Mouse (Mus musculus) hindlimb bud, embryonic 11.5 days (tissue): ENCODE measurements around the gene Adam12.

Experiments used
- DNase-seq: peaks from one replicate; pipeline ENCODE4 v3.0.0-alpha.2; 2012; ENCODE audit warnings: low read depth, low spot score; ENCODE audit errors: extremely low spot score

Gene Adam12

GRCm38 (mm10) chr7:134150305-134150704, 81.6 kb downstream of the Adam12 start:
- no peak for DNase-seq

GRCm38 (mm10) chr7:134149351-134149750, 82.6 kb downstream of the Adam12 start:
- no peak for DNase-seq

DNA sequence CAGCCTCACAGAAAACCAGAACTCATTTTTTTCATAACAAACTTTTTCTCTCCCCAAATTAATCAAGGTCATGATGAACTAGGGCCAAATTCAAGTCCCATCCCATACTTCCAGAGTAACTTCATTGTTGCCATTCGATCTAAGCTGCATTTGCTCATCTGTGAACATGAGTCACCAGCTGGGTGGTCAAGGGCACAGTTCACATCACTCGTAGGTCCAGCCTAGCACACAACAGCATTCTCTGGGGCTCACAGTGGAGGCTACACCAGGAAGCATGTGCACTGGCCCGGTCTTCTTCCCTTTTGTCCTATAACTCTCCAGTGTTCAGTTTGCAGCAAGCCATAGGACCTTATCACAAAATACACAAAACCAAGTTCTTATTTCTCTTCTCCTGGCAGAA, 84.4 kb downstream of the Adam12 start:
- no peak for DNase-seq

GRCm38 (mm10) chr7:134146821-134147220, 85.1 kb downstream of the Adam12 start:
- DNase-seq, result no peak

DNA sequence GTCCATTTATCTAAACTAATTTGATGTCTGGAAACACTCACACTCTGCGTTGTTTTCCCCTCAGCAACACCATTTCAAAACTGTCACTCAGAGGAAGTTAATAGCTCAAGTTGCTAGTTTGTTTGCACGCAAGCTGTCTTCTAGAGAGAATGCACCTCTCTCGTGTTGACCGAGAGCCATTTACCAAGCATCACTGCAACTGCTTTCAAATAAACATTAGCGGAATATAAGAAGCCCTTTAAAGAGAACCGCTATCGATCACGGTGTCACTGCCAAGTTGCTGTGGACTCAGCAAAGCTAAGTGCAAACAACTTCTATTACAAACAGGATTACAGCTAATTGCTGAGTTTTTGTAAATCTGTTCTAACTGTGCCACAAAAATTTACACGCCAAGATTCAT, 87.8 kb downstream of the Adam12 start:
- no peak for DNase-seq

DNA sequence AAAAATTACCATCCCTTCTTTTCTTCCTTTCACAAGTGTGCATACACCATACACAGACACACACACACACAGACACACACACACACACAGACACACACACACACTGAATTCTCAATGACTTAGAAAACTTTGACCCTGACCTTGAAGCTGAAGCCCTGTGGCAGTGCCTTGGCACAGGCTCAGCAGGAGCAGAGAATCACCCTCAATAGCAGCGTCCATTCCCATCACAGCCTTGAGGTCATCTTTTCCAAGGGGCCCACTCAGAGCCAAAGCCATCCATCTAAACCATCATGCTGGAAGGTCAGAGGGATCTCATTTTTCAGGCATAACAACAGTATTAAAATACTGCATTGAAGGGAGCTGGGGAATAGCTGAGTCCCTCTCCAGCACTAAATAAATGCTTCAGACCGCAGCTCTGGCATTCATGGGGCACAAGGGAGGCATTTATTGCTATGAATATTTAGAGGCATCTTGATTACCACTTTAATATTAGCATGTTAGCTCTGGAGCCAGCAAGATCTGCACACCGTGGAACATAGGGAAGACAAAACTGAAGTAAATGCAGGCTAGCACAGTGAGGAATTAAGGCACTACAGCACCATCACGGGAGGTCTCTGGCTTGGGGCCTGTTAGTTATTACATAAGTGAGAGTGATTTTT, 92.5 kb downstream of the Adam12 start:
- DNase-seq, result no peak

GRCm38 (mm10) chr7:134132323-134132722, 99.6 kb downstream of the Adam12 start:
- no peak for DNase-seq

- no peak for DNase-seq
Measured at GRCm38 (mm10) chr7:134128087-134128522, 103.8 kb downstream of the Adam12 start.

DNA sequence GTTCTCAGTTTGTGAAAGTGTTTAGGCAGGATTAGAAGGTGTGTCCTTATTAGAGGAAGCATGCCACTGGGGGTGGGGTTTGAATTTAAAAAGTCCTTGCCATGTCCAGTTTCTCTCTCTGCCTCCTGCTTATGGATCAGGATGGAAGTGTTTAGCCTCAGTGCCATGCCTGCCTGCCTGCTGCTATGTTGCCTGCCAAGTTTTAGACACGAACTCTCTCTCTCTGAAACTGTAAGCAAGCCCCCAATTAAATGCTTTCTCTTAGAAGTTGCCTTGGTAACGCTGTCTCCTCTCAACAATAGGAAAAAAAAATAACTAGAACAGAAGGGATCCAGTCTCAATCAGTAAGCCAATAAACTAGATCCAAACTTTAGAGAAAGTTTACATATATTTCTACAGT, 110.5 kb downstream of the Adam12 start:
- no peak for DNase-seq

GRCm38 (mm10) chr7:134115438-134115837, 116.5 kb downstream of the Adam12 start:
- DNase-seq, result no peak

DNA sequence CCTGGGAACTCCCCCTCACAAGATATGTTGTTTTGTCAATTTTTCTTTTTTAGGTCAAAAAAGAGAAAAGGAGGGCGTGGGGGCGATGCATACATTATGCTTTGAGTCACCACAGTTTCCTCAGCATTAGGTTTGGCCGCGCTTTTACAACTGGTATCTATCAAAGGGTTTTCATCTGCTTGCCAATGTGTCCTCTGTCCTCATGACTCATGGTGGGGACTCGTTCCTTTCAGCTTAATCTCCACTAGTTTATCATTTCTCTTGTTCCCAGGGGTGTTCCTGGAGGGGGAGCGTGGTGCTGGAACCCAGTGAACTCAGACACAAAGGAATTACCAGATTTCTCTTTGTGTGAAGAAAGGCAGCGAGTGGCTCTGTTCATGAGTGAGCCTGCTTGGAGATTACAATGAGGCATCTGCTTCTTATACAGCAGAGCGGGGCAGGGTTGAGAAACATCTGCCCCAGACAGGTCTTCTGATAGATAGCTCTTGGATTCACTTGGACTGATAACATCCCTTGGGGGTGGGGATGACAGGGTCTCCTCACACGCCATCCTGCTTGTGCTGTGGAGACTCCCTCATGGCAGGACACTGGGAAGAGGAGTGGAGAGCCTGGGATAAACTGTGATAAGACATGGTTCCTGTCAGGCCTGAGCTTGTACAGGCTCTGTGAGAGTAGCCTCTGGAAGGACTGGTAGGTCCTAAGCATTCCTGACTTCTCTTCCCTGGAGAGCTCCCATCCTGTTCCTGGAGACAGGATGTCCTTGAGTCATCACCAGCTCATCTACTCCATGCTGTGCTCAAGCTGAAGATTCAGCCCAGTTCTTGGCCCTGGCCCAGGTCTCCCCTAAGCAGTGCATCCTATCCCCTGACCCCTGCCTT, 117.4 kb downstream of the Adam12 start:
- DNase-seq, result no peak

DNA sequence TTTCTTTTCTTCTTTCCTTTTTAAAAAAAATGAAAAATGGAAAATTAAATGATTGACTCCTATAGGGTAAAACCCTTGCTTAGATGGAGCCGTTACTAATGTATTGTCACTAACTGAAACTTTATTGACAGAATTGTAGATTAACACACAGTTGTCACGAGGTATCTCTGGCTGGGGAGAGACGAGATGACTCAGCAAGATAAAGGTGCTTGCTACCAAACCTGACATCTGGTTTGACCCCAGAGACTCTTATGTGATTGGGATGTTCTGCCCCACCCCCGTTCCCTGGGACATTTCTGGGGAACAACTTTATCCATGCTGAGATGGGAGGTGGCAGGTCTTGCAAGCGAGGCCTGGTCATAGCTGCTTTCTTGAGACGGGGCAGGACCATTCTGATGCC, 118.1 kb downstream of the Adam12 start:
- no peak for DNase-seq

- DNase-seq, result no peak
Measured at GRCm38 (mm10) chr7:134110116-134110515, 121.8 kb downstream of the Adam12 start.

DNA sequence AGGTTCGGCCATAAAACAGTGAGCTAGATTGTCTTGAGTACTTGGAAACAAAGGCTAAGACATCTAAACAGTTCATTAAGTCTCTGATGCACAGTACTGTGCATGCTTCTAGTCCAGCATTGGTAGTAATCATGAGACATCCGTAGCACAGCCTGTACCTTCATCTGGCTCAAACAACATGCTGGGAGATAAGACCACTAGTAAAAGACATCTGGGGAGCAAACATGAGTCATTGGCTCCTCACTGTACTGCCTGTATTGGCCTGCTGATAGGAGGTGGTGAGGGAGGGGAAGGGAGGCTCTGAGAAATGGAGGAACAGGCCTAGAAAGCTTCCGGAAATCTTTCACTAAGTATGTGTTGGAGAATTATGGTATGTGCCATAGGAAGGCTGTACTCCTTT, 124.1 kb downstream of the Adam12 start:
- DNase-seq, result no peak

DNA sequence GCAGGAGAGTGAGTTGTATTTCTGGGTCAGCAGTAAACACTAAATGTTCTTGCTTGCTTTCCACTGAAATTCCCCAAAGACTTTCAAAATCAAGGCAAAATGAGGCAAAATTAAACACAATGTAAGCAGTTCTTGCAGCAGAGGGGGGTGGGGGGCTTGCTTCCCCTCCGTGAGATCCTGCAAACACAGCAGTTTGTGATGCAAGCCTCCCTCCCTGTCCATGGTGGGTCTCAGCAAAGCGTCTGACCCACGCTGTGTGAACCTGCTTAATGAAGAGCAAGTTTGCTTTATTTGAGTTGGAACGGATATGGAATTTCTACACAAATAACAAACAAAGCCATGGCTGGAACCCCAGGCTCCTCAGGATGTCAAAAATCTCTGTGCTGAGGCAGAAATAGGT, 132.9 kb downstream of the Adam12 start:
- no peak for DNase-seq

DNA sequence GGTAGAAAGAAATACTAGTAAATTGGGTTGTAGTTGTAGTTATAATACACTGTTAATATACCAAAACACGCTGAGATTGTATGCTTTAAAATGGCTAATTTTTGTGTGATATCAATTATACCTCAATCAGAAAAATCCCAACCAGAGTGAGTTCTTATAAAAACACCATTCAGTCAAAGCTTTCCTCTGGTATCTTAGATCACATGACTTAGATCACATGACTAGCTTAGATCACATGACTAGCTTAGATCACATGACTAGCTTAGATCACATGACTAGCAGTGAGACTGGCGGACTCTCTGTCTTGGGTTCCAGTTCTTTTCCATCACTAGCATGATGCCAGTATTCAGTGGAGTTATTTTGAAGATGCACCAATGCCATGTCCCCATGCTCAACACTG, 134.1 kb downstream of the Adam12 start:
- DNase-seq, result no peak

GRCm38 (mm10) chr7:134093871-134094270, 138.1 kb downstream of the Adam12 start:
- no peak for DNase-seq

GRCm38 (mm10) chr7:134090764-134091163, 141.2 kb downstream of the Adam12 start:
- no peak for DNase-seq

DNA sequence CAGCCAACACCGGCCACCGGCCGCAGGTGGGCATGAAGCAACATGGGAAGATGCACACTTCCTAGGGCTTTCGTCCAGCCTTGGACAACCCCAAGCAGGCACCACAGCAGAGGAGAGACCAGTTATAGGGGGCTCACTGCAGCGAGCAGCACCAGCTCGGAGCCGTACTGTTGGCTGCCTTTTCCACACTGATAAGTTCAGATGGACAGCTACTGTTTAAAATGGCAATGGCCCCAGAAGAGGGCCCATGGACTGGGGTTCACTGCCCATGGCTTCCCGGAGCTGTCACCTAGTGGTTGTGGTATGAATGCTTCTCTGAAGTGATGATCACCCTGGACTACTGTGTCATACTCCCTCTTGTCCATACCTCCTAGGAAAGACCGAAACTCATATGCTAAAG, 141.7 kb downstream of the Adam12 start:
- no peak for DNase-seq

DNA sequence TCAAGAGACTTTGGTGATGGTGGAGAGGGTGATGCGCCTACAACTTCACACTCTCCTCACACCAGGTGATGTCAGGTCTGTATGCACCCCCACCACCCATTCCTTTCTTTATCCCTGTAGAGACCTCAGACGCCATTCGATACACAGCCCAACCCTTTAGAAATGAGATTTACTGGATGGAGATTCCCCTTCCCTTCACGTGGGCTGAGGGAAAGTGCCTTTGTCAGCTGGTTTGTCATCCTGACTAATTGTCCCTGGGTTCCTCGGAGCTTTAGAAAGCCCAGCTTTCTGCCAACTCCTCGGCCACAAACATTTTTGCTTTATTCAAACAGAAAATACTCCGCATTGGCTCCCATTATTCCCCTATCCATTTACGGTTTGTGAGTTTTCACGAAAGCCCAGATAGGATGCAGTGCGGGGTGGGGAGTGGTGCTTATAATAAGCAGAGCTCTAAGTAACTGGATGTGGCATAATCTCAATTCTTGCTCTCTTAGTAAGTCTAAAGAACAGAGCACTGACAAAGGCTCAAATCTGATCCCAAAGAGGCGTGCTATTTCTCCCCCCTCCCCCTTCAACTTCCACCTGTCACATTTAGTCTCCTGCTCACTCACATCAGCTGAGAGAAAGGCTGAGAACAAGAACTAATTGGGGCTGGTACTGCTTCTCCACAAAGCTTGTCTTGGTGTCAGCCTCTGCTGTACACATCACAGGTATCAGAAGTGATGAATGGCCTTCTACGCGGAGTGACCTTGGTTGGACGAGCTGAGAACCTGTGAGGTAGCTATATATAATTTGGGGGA, 143.2 kb downstream of the Adam12 start:
- DNase-seq, result no peak

- no peak for DNase-seq
Measured at GRCm38 (mm10) chr7:134085396-134085795, 146.6 kb downstream of the Adam12 start.

- no peak for DNase-seq
Measured at GRCm38 (mm10) chr7:134084926-134085325, 147.0 kb downstream of the Adam12 start.
